Mouse (Mus musculus): ENCODE measurements at regions not wholly inside any gene's neighbourhood (a gene's known extent, or its start where the extent isn't known, plus 50 kb on each side); places are given as distances from the start of the nearest gene placed in this dataset.

- TF ChIP-seq POLR2A (IDR thresholded peaks at IDR 0.05; ENCODE audit: borderline replicate concordance, extremely low read depth, low read depth, low read length) (no peak), CTCF (IDR thresholded peaks at IDR 0.05; ENCODE audit: insufficient read depth, low read length) (no peak)
Measured at GRCm38 (mm10) chr4:83917009-83917408, 391.7 kb downstream of the Ccdc171 start.
